Mouse (Mus musculus): ENCODE results near the gene Faxc. TPM values are rescaled to one million over a fixed set of nuclear protein-coding genes. Genes with fewer than 3 reads are reported as not detected.
A peak's percentile ranks its signal among the peaks of the same experiment; 100 is the strongest.

The Faxc gene
- 19.6 and 20.3 TPM in 2 replicates for polyA plus RNA-seq (2015; fragmentation: Nextera tagmentation; extraction: Ambion mirVana)

DNA sequence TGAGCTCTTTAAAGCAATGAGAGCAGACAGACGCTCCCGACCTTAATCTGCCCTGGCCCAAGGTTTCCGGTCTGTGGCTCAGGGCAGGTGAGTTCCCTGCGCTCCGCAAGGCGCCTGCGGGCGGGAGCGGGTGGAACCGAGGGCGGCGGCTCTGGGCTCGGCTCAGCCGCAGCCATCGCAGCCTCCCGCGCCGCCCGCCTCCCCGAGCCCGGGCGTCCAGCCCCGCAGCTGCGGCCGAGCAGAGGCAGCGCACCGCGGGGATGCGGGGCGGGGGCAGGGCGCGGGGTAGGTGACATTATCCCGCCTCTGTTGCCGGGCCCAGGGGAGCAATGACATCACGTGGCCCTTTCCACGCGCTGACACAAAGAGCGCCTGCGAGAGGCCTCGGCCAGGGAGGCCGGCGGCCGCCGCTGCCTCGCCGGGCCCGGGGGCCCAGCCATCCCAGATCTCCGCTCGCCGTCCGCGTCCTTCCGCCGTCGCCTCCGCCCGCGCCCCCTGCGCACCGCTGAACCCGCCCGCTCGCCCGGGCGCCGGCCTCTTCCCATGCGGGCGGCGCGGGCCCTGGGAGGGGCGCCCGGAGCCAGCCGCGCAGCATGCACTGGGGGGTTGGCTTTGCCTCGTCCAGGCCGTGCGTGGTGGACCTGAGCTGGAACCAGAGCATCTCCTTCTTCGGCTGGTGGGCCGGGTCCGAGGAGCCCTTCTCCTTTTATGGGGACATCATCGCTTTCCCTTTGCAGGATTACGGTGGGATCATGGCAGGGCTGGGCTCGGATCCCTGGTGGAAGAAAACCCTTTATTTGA lies at the start of gene Faxc:
Gene Faxc, plus strand, starts transcription at position 359 of the 801 bp plus-strand sequence.
- H3K4me3 ChIP-seq: peak within 1 kb of the TSS; percentile 86
- H3K9me3 ChIP-seq: no peaks in the 10 kb centered on the region
- no peaks in the 10 kb centered on the region for H3K27me3 ChIP-seq
- H3K4me1 ChIP-seq (replicated peaks): peaks cover 39% of the 10 kb centered on the region
- H3K9ac ChIP-seq: peak within 1 kb of the TSS; percentile 100
- ATAC-seq (ENCODE audit: low read depth): peak; percentile 90
- H3K36me3 ChIP-seq: peaks cover 4% of the 10 kb centered on the region; the same call in 1 of the 2 replicates
- H3K27ac ChIP-seq (replicated peaks): peak within 1 kb of the TSS; percentile 98
- H3K4me2 ChIP-seq: peak within 1 kb of the TSS; percentile 75
- 1% methylated on average over 72 of the region's 83 CpGs for WGBS

DNA sequence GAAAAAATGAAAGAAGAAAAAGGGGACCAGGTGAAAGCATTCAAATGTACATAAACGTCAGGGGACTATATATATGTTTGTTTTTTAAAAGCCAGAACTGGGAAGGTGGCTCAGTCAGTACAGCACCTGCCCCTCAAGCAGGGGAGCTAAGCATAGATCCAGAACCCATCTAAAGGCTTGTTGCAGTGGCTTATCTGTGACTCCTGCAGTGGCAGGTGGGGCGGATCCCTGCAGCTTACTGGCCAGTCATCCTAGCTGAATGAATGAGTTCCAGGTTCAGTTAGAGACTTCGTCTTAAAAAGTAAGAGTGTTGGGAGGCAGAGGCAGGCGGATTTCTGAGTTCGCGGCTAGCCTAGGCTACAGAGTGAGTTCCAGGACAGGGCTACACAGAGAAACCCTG lies 48.3 kb upstream of the Faxc start:
- no peak for ATAC-seq (ENCODE audit: low read depth)
- H3K4me2 ChIP-seq: no peak overlapping the region
- no peaks in the 10 kb centered on the region for H3K9me3 ChIP-seq
- no peaks in the 10 kb centered on the region for H3K36me3 ChIP-seq
- no peak overlapping the region for H3K27ac ChIP-seq (replicated peaks)
- H3K27me3 ChIP-seq: no peaks in the 10 kb centered on the region
- WGBS: 93% methylated on average over 6 of the region's 6 CpGs
- peaks cover 9% of the 10 kb centered on the region for H3K4me1 ChIP-seq (replicated peaks)
- H3K9ac ChIP-seq: no peak overlapping the region
- no peak overlapping the region for H3K4me3 ChIP-seq

DNA sequence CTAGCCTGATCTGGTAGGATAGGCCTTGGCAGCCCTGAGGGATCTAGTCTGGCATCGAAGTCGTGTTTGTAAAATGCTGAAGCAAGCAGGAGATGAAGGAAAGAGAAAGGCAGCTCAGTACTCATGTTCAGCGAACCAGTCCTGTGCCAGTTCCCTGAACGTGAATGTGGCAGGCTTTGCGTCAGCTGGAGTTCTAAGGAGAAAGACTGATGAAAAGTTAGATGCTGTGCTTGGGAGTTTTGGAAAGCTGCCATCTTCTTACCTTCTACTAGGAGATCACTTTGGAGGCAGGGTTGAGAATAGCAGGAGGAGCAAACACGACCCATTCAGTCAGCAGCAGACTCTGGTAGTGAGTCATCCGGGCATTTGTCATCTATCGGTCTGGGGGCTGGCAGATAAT lies 45.3 kb upstream of the Faxc start:
- Histone ChIP-seq H3K9me3 (no peaks in the 10 kb centered on the region), H3K36me3 (no peaks in the 10 kb centered on the region), H3K4me1 (replicated peaks) (no peaks in the 10 kb centered on the region), H3K9ac (no peak overlapping the region), H3K4me2 (no peak overlapping the region), H3K27me3 (no peaks in the 10 kb centered on the region), H3K4me3 (no peak overlapping the region), H3K27ac (replicated peaks) (no peak overlapping the region)
- 86% methylated on average over 8 of the region's 8 CpGs for WGBS
- no peak for ATAC-seq (ENCODE audit: low read depth)

DNA sequence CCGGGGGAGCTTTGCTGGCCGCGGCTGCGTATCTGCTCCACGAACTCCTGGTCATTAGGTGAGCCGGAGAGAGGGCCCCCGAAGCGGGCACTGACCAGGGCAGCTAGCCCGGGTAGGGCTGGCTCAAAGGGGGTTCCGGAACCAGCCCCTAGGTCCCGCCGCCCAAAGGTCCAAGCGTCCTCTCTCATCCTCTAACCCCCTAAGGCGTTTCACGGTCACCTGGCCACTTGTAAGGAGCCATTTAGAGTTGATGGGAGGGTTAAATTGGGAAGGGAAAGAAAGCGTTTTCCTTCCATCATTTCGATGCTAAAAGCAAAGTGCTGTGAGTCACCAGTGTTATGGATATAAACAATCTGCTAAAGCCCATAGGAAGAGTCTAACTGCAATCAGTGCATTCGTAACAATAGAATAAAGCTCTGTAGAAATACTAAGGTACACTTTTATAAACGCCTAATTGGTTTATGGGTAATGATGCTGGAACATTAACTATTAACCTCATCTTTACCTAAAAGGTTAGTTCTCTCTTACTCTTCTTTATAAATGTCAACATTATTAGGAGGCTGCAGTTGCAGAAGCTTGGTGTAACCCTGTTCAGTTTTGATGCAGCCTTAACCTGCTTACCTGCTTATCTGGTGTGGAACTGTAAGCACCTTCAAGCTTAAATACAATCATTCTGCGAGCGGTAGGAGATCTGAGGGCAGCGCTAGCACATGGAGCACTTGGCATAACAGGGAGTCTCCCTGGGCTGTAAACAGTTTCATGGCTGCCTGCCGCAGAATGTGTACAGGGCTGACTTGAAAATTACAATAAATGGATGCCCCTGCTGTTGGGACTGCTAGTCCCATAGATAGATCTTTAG lies 872 bp downstream of the Faxc start:
- Histone ChIP-seq H3K27me3 (no peaks in the 10 kb centered on the region), H3K9me3 (no peaks in the 10 kb centered on the region), H3K9ac (peak overlapping the region; percentile 100), H3K27ac (replicated peaks) (peak overlapping the region; percentile 98), H3K36me3 (peaks cover 12% of the 10 kb centered on the region), H3K4me1 (replicated peaks) (peaks cover 39% of the 10 kb centered on the region), H3K4me2 (peak overlapping the region; percentile 75), H3K4me3 (peak overlapping the region; percentile 86)
- 6% methylated on average over 23 of the region's 23 CpGs for WGBS
- peak; percentile 46 for ATAC-seq (ENCODE audit: low read depth)

DNA sequence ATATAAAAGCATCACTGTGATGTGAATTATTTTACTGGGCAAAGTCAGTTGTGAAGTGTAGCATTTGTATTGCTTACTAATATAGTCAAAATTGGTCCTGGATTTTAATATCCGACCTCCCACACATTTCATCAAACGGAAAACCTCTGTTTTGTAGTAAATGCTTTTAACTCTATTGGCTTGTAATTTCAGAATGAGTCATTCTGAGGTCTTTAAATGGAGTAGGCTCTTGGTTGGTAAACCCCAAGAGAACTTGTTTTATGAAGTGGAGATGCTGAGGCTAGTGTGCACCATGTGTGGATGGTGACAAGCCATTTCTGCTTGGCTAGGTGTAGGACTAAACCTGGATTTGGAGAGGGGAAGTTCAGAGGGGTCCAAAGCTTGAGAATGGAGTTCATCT lies 4.2 kb downstream of the Faxc start:
- no peak overlapping the region for H3K4me2 ChIP-seq
- H3K27me3 ChIP-seq: no peaks in the 10 kb centered on the region
- ATAC-seq (ENCODE audit: low read depth): no peak
- H3K9me3 ChIP-seq: no peaks in the 10 kb centered on the region
- H3K9ac ChIP-seq: no peak overlapping the region
- 91% methylated on average over 2 of the region's 2 CpGs for WGBS
- H3K4me3 ChIP-seq: no peak overlapping the region
- peaks cover 39% of the 10 kb centered on the region for H3K4me1 ChIP-seq (replicated peaks)
- H3K36me3 ChIP-seq: peaks cover 20% of the 10 kb centered on the region
- no peak overlapping the region for H3K27ac ChIP-seq (replicated peaks)

DNA sequence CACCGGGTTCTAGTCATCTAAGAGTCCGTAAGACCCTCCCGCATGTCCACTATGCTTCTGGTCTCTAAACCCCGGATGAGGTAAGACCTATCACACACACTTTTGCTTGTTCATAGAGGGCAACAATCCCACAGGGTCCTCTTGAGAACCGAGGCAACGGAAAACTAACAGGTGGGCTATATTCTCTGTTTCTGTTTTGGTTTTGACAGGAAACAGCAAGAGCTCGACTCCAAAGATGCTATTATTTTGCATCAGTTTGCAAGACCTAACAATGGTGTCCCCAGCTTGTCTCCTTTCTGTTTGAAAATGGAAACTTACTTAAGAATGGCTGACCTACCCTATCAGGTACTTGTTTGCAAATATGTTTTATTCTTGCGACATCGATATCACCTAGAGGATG lies 5.3 kb downstream of the Faxc start:
- Histone ChIP-seq H3K9me3 (no peaks in the 10 kb centered on the region), H3K36me3 (peaks cover 25% of the 10 kb centered on the region), H3K4me3 (no peak overlapping the region), H3K27me3 (no peaks in the 10 kb centered on the region), H3K4me2 (no peak overlapping the region), H3K9ac (no peak overlapping the region), H3K4me1 (replicated peaks) (peaks cover 41% of the 10 kb centered on the region), H3K27ac (replicated peaks) (no peak overlapping the region)
- WGBS: 94% methylated on average over 9 of the region's 9 CpGs
- no peak for ATAC-seq (ENCODE audit: low read depth)

DNA sequence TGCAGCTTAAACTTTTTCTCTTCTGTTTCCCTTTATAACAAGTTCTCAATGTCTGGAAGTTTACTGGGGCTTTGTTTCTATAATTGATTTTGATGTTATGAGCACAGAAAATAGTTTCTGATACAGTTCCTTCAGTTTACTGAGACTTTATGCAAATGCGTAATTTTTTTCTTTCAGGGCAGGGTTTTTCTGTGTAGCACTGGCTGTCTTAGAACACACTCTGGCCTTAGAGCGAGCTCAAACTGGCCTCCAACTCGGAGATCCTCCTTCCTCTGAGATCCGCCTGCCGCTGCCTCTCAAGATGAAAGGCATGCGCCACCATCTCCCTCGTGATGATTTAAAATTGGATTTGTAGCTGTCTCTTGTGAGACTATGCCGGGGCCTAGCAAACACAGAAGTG lies 6.8 kb downstream of the Faxc start:
- Histone ChIP-seq H3K27me3 (no peaks in the 10 kb centered on the region), H3K4me3 (no peak overlapping the region), H3K27ac (replicated peaks) (no peak overlapping the region), H3K9me3 (no peaks in the 10 kb centered on the region), H3K4me1 (replicated peaks) (peaks cover 33% of the 10 kb centered on the region), H3K9ac (no peak overlapping the region), H3K36me3 (peaks cover 25% of the 10 kb centered on the region), H3K4me2 (no peak overlapping the region)
- 80% methylated on average over 8 of the region's 8 CpGs for WGBS
- ATAC-seq (ENCODE audit: low read depth): no peak

DNA sequence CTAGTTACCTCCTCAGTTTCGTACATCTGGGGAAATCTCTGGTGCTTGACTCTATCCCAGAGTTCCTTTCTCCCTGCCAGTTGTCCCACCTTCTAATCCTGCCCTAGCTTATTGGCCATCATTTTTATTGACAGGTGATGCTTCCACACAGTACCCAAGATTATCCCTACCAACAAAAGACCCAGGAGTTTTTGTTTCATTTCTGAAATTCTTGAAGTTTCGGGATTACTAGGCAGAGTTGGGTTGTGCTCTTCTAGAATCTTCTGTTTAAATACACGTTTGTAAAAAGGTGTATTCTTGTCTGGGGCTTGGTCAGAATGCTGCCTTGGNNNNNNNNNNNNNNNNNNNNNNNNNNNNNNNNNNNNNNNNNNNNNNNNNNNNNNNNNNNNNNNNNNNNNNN lies 13.5 kb downstream of the Faxc start:
- WGBS: 85% methylated on average over 3 of the region's 3 CpGs
- Histone ChIP-seq H3K27ac (replicated peaks) (no peak overlapping the region), H3K9me3 (no peaks in the 10 kb centered on the region), H3K4me1 (replicated peaks) (peaks cover 6% of the 10 kb centered on the region; the same call in 1 of the 2 replicates), H3K4me2 (no peak overlapping the region), H3K36me3 (peaks cover 37% of the 10 kb centered on the region), H3K9ac (no peak overlapping the region), H3K4me3 (no peak overlapping the region), H3K27me3 (no peaks in the 10 kb centered on the region)
- ATAC-seq (ENCODE audit: low read depth): no peak

DNA sequence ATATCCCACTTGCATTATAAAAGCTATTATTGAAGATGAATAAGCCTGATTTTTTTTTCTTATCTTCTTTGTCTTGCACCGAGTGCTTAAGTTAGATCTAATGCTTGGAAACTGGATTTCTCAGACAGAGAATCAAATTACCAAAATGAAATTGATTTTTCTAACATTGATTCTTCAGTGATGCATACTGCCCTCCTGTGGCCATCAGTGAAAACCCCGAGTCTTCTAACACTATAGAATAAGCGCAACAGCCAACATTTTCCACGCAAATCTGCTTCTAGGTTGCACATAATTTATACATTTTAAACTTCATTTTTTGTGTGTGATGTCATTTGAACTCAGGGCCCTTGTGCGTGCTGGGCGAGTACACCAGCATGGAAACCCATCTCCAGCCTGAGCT lies 20.3 kb downstream of the Faxc start:
- Histone ChIP-seq H3K36me3 (peaks cover 55% of the 10 kb centered on the region), H3K4me2 (no peak overlapping the region), H3K4me1 (replicated peaks) (no peaks in the 10 kb centered on the region), H3K27ac (replicated peaks) (no peak overlapping the region), H3K9me3 (no peaks in the 10 kb centered on the region), H3K4me3 (no peak overlapping the region), H3K9ac (no peak overlapping the region), H3K27me3 (no peaks in the 10 kb centered on the region)
- WGBS: 54% methylated on average over 6 of the region's 6 CpGs
- no peak for ATAC-seq (ENCODE audit: low read depth)

DNA sequence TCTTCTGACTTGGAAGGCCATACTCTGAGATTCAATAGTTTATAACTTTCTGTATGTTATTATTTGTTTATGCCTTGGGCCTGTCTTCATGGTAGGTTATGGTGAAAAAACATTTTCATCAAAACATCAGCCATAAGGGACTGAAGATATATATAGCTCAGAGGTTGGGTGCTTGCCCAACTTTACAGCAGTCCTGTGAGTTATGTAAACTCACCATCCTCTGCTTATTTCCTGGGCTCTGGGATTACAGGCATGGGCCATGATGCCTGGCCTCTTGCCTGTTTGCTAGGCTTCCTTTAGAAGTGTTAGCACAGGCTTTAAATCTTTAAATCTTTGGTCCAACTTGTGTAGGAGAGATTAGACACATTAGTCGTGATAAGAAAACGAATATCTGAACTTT lies 21.1 kb downstream of the Faxc start:
- no peak overlapping the region for H3K4me2 ChIP-seq
- no peak overlapping the region for H3K9ac ChIP-seq
- H3K27ac ChIP-seq (replicated peaks): no peak overlapping the region
- no peak overlapping the region for H3K4me3 ChIP-seq
- H3K4me1 ChIP-seq (replicated peaks): no peaks in the 10 kb centered on the region
- no peak for ATAC-seq (ENCODE audit: low read depth)
- WGBS: 82% methylated on average over 2 of the region's 2 CpGs
- H3K36me3 ChIP-seq: peaks cover 57% of the 10 kb centered on the region
- H3K27me3 ChIP-seq: no peaks in the 10 kb centered on the region
- no peaks in the 10 kb centered on the region for H3K9me3 ChIP-seq

DNA sequence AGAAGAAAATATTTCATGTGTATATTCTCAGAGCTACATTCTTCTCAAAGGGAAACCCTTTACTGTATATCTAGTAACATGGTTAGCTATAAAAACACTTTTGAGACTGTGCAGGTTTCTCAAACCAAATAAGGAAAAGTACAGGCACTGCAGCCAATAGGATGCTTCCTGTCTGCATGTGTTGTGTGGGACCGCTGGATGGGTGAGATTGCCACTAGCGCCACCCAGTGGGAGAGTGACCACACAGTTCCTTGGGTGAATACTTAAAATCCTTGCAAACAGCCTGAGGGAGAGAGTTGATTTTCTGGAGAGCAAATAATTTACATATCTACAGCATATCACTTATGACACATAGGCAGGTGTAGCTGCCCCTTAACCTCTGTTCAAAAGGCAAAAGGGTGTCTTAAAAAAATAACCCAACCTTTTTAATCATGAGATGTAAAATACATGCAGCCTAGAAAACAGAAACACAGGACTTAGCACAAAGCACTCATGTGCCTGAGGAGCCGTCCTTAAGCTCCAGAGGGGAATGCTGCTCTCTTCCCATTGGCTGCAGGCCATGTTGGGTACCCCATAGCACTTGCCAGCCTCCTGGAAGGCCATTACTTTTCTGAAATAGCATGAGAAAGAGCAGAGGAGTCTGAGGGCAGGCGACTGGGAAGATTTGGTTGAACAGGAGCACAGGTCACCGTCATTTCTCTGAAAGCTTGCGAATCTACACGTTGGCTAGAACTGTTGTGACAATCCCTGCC lies 26.6 kb downstream of the Faxc start:
- H3K4me2 ChIP-seq: no peak overlapping the region
- ATAC-seq (ENCODE audit: low read depth): peak; percentile 47; the same call in 1 of the 2 replicates
- no peak overlapping the region for H3K4me3 ChIP-seq
- no peaks in the 10 kb centered on the region for H3K9me3 ChIP-seq
- H3K4me1 ChIP-seq (replicated peaks): peaks cover under 1% of the 10 kb centered on the region; the same call in 1 of the 2 replicates
- H3K27me3 ChIP-seq: no peaks in the 10 kb centered on the region
- no peak overlapping the region for H3K9ac ChIP-seq
- 61% methylated on average over 7 of the region's 7 CpGs for WGBS
- H3K27ac ChIP-seq (replicated peaks): no peak overlapping the region
- peaks cover 57% of the 10 kb centered on the region for H3K36me3 ChIP-seq

DNA sequence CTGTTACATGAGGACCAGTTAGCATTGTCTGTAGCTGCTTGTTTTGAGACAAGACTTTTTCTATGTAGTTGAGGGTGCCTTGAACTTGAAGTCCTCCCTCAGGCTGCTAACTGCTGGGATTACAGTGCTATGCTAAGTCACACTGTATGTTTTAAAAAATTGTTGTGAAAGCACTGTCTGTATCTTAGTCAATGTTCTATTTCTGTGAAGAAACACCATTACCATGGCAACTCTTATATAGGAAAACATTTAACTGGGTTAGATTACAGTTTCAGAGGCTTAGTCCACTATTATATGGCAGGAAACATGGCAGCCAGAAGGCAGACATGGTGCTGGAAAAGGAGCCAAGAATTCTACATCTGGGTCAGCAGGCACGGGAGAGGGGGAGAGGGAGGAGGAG lies 40.8 kb downstream of the Faxc start:
- no peak overlapping the region for H3K9ac ChIP-seq
- no peak for ATAC-seq (ENCODE audit: low read depth)
- 36% methylated on average over 1 of the region's 1 CpGs for WGBS
- no peak overlapping the region for H3K27ac ChIP-seq (replicated peaks)
- H3K4me3 ChIP-seq: no peak overlapping the region
- H3K36me3 ChIP-seq: peaks cover 26% of the 10 kb centered on the region; the same call in 1 of the 2 replicates
- H3K4me1 ChIP-seq (replicated peaks): peaks cover 7% of the 10 kb centered on the region; the same call in 1 of the 2 replicates
- no peaks in the 10 kb centered on the region for H3K9me3 ChIP-seq
- H3K4me2 ChIP-seq: no peak overlapping the region
- no peaks in the 10 kb centered on the region for H3K27me3 ChIP-seq

Measured in neural tube, embryonic 13.5 days (tissue).